Mouse (Mus musculus) MEL (cell line): ENCODE results near the gene Rab37. TPM values are rescaled to one million over a fixed set of nuclear protein-coding genes. Genes with fewer than 3 reads are reported as not detected.
A peak's percentile ranks its signal among the peaks of the same experiment; 100 is the strongest.

ENCODE experiments used
- DNase-seq: peaks from one replicate; pipeline ENCODE4 v3.0.0; 2011; ENCODE audit warnings: low read depth, low spot score
- H3K27ac ChIP-seq: 2 replicates; pipeline ENCODE4 v1.5.1; 2012; ENCODE audit warnings: low read depth, mild to moderate bottlenecking, control low read depth, low read length, moderate library complexity; ENCODE audit not compliant: control insufficient read depth
- H3K27me3 ChIP-seq, 2 experiments: fragments of 150-350 bp in 1 of 2; sonication (generic) in 1 of 2; 2 replicates each; pipeline ENCODE4 v1.6.1; 2012; ENCODE audit warnings: low read length in 2 of 2, mild to moderate bottlenecking in 2 of 2, improper control_type of control experiment in 1 of 2, moderate library complexity in 1 of 2; ENCODE audit not compliant: insufficient read depth in 2 of 2, control insufficient read depth in 1 of 2
- H3K36me3 ChIP-seq, 2 experiments: 2 replicates each; pipeline ENCODE4 v1.6.1; 2012 to 2014; ENCODE audit warnings: low read length in 2 of 2, improper control_type of control experiment in 1 of 2, inconsistent platforms in 1 of 2, mild to moderate bottlenecking in 1 of 2; ENCODE audit not compliant: insufficient read depth in 2 of 2, control insufficient read depth in 1 of 2
- H3K4me1 ChIP-seq, 2 experiments: fragments of 150-350 bp in 1 of 2; sonication (generic) in 1 of 2; 2 replicates each; pipeline ENCODE4 v1.6.1; 2012; ENCODE audit warnings: low read length in 2 of 2, improper control_type of control experiment in 1 of 2, mild to moderate bottlenecking in 1 of 2; ENCODE audit not compliant: insufficient read depth in 2 of 2, control insufficient read depth in 1 of 2
- H3K4me3 ChIP-seq, 2 experiments: fragments of 150-350 bp in 1 of 2; sonication (generic) in 1 of 2; 2 replicates each; pipeline ENCODE4 v1.5.1; 2012; ENCODE audit warnings: low read depth in 2 of 2, low read length in 2 of 2, mild to moderate bottlenecking in 2 of 2, moderate library complexity in 2 of 2, control low read depth in 1 of 2, improper control_type of control experiment in 1 of 2; ENCODE audit not compliant: control insufficient read depth in 1 of 2, insufficient read depth in 1 of 2
- H3K79me2 ChIP-seq: 2 replicates; pipeline ENCODE4 v1.6.1; 2012; ENCODE audit warnings: mild to moderate bottlenecking, low read length, moderate library complexity; ENCODE audit not compliant: control insufficient read depth, poor library complexity, insufficient read depth
- H3K9ac ChIP-seq: 2 replicates; pipeline ENCODE4 v1.6.1; 2012; ENCODE audit warnings: low read depth, mild to moderate bottlenecking, control low read depth, low read length, moderate library complexity; ENCODE audit not compliant: control insufficient read depth, poor library complexity, severe bottlenecking
- H3K9me3 ChIP-seq: fragments of 150-350 bp; sonication (generic); replicated peaks from 2 replicates; pipeline ENCODE4 v1.6.1; 2012; ENCODE audit warnings: mild to moderate bottlenecking, low read length, improper control_type of control experiment, moderate library complexity; ENCODE audit not compliant: insufficient read depth
- BHLHE40 ChIP-seq: IDR thresholded peaks from 2 replicates; pipeline ENCODE4 v1.6.1; 2012; ENCODE audit warnings: low read depth, mild to moderate bottlenecking, inconsistent platforms, low read length, improper control_type of control experiment, borderline replicate concordance
- CHD1 ChIP-seq: IDR thresholded peaks from 2 replicates; pipeline ENCODE4 v1.6.1; 2012; ENCODE audit warnings: low read depth, mild to moderate bottlenecking, inconsistent platforms, low read length, improper control_type of control experiment
- CHD2 ChIP-seq: IDR thresholded peaks from 2 replicates; pipeline ENCODE4 v1.6.1; 2011; ENCODE audit warnings: low read length, improper control_type of control experiment
- CTCF ChIP-seq, 3 experiments: IDR thresholded peaks in 2 of 3; conservative IDR thresholded peaks in 1 of 3; 2 replicates each; pipeline ENCODE4 v1.5.1; 2011 to 2012; ENCODE audit warnings: low read length in 3 of 3, low read depth in 2 of 3, mild to moderate bottlenecking in 2 of 3, improper control_type of control experiment in 1 of 3, inconsistent platforms in 1 of 3, mixed read lengths in 1 of 3, moderate library complexity in 1 of 3; ENCODE audit not compliant: control insufficient read depth in 1 of 3, insufficient read depth in 1 of 3, poor library complexity in 1 of 3, severe bottlenecking in 1 of 3
- E2F4 ChIP-seq: IDR thresholded peaks from 2 replicates; pipeline ENCODE4 v1.6.1; 2011; ENCODE audit warnings: low read depth, low read length, improper control_type of control experiment, borderline replicate concordance
- EP300 ChIP-seq, 2 experiments: IDR thresholded peaks; 2 replicates each; pipeline ENCODE4 v1.6.1; 2011; ENCODE audit warnings: improper control_type of control experiment in 2 of 2, low read length in 2 of 2, low read depth in 1 of 2, mild to moderate bottlenecking in 1 of 2
- ETS1 ChIP-seq: IDR thresholded peaks from 2 replicates; pipeline ENCODE4 v1.6.1; 2012; ENCODE audit warnings: low read depth, mild to moderate bottlenecking, inconsistent platforms, low read length, improper control_type of control experiment, moderate library complexity
- GABPA ChIP-seq: IDR thresholded peaks from 2 replicates; pipeline ENCODE4 v1.6.1; 2012; ENCODE audit warnings: low read depth, mild to moderate bottlenecking, inconsistent platforms, low read length, improper control_type of control experiment, moderate library complexity
- GATA1 ChIP-seq: IDR thresholded peaks from 2 replicates; pipeline ENCODE4 v1.6.1; 2011; ENCODE audit warnings: low read depth, low read length, improper control_type of control experiment
- HCFC1 ChIP-seq: IDR thresholded peaks from 2 replicates; pipeline ENCODE4 v1.6.1; 2012; ENCODE audit warnings: low read depth, mild to moderate bottlenecking, inconsistent platforms, low read length, improper control_type of control experiment, moderate library complexity
- JUND ChIP-seq: IDR thresholded peaks from 2 replicates; pipeline ENCODE4 v1.6.1; 2011; ENCODE audit warnings: low read depth, mild to moderate bottlenecking, improper control_type of control experiment, low read length
- KAT2A ChIP-seq: conservative IDR thresholded peaks from 2 replicates; pipeline ENCODE4 v1.6.1; 2012; ENCODE audit warnings: low read depth, low read length, improper control_type of control experiment, inconsistent platforms
- MAX ChIP-seq: IDR thresholded peaks from 2 replicates; pipeline ENCODE4 v1.6.1; 2011; ENCODE audit warnings: low read length, improper control_type of control experiment
- MEF2A ChIP-seq: IDR thresholded peaks from 2 replicates; pipeline ENCODE4 v1.6.1; 2014; ENCODE audit warnings: low read depth, mild to moderate bottlenecking, inconsistent platforms, low read length, improper control_type of control experiment; ENCODE audit not compliant: poor library complexity, insufficient replicate concordance, severe bottlenecking; ENCODE audit errors: extremely low read depth
- MYB ChIP-seq: IDR thresholded peaks from 2 replicates; pipeline ENCODE4 v1.6.1; 2011; ENCODE audit warnings: mild to moderate bottlenecking, low read depth, low read length, improper control_type of control experiment
- NELFE ChIP-seq: IDR thresholded peaks from 2 replicates; pipeline ENCODE4 v1.6.1; 2011; ENCODE audit warnings: low read depth, low read length, improper control_type of control experiment
- NRF1 ChIP-seq: IDR thresholded peaks from 2 replicates; pipeline ENCODE4 v1.6.1; 2014; ENCODE audit warnings: low read depth, mild to moderate bottlenecking, inconsistent platforms, low read length, improper control_type of control experiment, moderate library complexity; ENCODE audit not compliant: poor library complexity, insufficient read depth, severe bottlenecking
- POLR2A ChIP-seq, 2 experiments: IDR thresholded peaks; 2 replicates each; pipeline ENCODE4 v1.6.1; 2011 to 2012; ENCODE audit warnings: low read length in 2 of 2, mild to moderate bottlenecking in 2 of 2, control low read depth in 1 of 2, improper control_type of control experiment in 1 of 2, low read depth in 1 of 2, moderate library complexity in 1 of 2; ENCODE audit not compliant: control insufficient read depth in 1 of 2, insufficient read depth in 1 of 2, poor library complexity in 1 of 2
- POLR2AphosphoS2 ChIP-seq: IDR thresholded peaks from 2 replicates; pipeline ENCODE4 v1.6.1; 2011; ENCODE audit warnings: low read length, improper control_type of control experiment
- POLR2AphosphoS5 ChIP-seq: IDR thresholded peaks from 2 replicates; pipeline ENCODE4 v1.6.1; 2012; ENCODE audit warnings: low read depth, borderline replicate concordance, mild to moderate bottlenecking, inconsistent platforms, low read length, moderate library complexity, mixed read lengths
- RCOR1 ChIP-seq: IDR thresholded peaks from 2 replicates; pipeline ENCODE4 v1.6.1; 2012; ENCODE audit warnings: low read depth, mild to moderate bottlenecking, inconsistent platforms, low read length, improper control_type of control experiment
- SIN3A ChIP-seq: IDR thresholded peaks from 2 replicates; pipeline ENCODE4 v1.6.1; 2012; ENCODE audit warnings: low read length, improper control_type of control experiment, inconsistent platforms
- SMC3 ChIP-seq: IDR thresholded peaks from 2 replicates; pipeline ENCODE4 v1.6.1; 2011; ENCODE audit warnings: low read depth, low read length, improper control_type of control experiment
- TAL1 ChIP-seq: IDR thresholded peaks from 2 replicates; pipeline ENCODE4 v1.6.1; 2012; ENCODE audit warnings: mild to moderate bottlenecking, inconsistent platforms, low read length, moderate library complexity, mixed read lengths
- TBP ChIP-seq: IDR thresholded peaks from 2 replicates; pipeline ENCODE4 v1.8.0; 2011; ENCODE audit warnings: low read depth, low read length, improper control_type of control experiment
- TCF12 ChIP-seq: IDR thresholded peaks from 2 replicates; pipeline ENCODE4 v1.6.1; 2014; ENCODE audit warnings: low read depth, mild to moderate bottlenecking, inconsistent platforms, low read length, improper control_type of control experiment, moderate library complexity
- USF1 ChIP-seq: IDR thresholded peaks from 2 replicates; pipeline ENCODE4 v1.6.1; 2014; ENCODE audit warnings: low read depth, mild to moderate bottlenecking, inconsistent platforms, low read length, improper control_type of control experiment, moderate library complexity
- USF2 ChIP-seq, 2 experiments: IDR thresholded peaks; 2 replicates each; pipeline ENCODE4 v1.6.1; 2011 to 2012; ENCODE audit warnings: improper control_type of control experiment in 2 of 2, low read length in 2 of 2, borderline replicate concordance in 1 of 2, inconsistent platforms in 1 of 2, low read depth in 1 of 2, mild to moderate bottlenecking in 1 of 2; ENCODE audit not compliant: insufficient read depth in 1 of 2
- ZC3H11A ChIP-seq: IDR thresholded peaks from 2 replicates; pipeline ENCODE4 v1.6.1; 2012; ENCODE audit warnings: low read depth, mild to moderate bottlenecking, inconsistent platforms, low read length, improper control_type of control experiment
- ZKSCAN1 ChIP-seq: IDR thresholded peaks from 2 replicates; pipeline ENCODE4 v1.6.1; 2012; ENCODE audit warnings: low read depth, mild to moderate bottlenecking, inconsistent platforms, low read length, improper control_type of control experiment, moderate library complexity
- polyA plus RNA-seq, 2 experiments: library from polyadenylated mRNA; stranded (reverse) in 1 of 2; unstranded in 1 of 2; fragments of >175 nt in 1 of 2; fragments of >200 nt in 1 of 2; gene quantifications; 2 replicates each; pipeline versions ENCODE4 v1.2.1 to v1.2.4; 2012; ENCODE audit warnings: low replicate concordance in 2 of 2, low read depth in 1 of 2; ENCODE audit not compliant: insufficient read length in 2 of 2, insufficient read depth in 1 of 2, missing spikeins in 1 of 2
- total RNA-seq: library from RNA; depleted of rRNA; stranded (reverse); fragments of 300-350 nt; gene quantifications from 2 replicates; pipeline ENCODE4 v1.2.3, GENCODE M21; 2012

The Rab37 gene
- total and polyA plus RNA-seq, 3 experiments = 14.6 to 20.6 TPM; not detected in 1

- peak; percentile 69 for TF ChIP-seq MAX
- TF ChIP-seq E2F4 = no peak
- TF ChIP-seq NRF1 = no peak
Observed at GRCm38 (mm10) chr11:115198932-115199384, 107.7 kb downstream of the Rab37 start (continued).

- no peak overlapping the region for H3K4me3 ChIP-seq
- no peaks in the 10 kb centered on the region for H3K27me3 ChIP-seq
- H3K79me2 ChIP-seq = peaks cover 7% of the 10 kb centered on the region; the same call in 1 of the 2 replicates
- no peak overlapping the region for H3K27ac ChIP-seq
- DNase-seq = no peak
- TF ChIP-seq ZKSCAN1 (no peak), RCOR1 (no peak), ETS1 (no peak), POLR2AphosphoS5 (no peak), NELFE (no peak), MYB (no peak), BHLHE40 (no peak), POLR2AphosphoS2 (no peak), TAL1 (no peak), USF1 (no peak), EP300 (IDR thresholded peaks at IDR 0.05; ENCODE audit: low read depth in 1 of 2, low read length in 2 of 2) (no peak), MEF2A (no peak), NRF1 (no peak), SIN3A (no peak), ZC3H11A (no peak), CHD2 (no peak), CHD1 (no peak)
- peaks cover 32 to 40% of the 10 kb centered on the region in 2 experiments for H3K4me1 ChIP-seq
- H3K9me3 ChIP-seq = no peaks in the 10 kb centered on the region
- H3K36me3 ChIP-seq = peaks cover 8 to 40% of the 10 kb centered on the region in 2 experiments
- no peak overlapping the region for H3K9ac ChIP-seq
Observed at GRCm38 (mm10) chr11:115200520-115200919, 109.3 kb downstream of the Rab37 start.

GRCm38 (mm10) chr11:115202316-115202715 lies 111.1 kb downstream of the Rab37 start:
- Histone ChIP-seq H3K9ac (no peak overlapping the region), H3K79me2 (no peaks in the 10 kb centered on the region), H3K4me1 (peaks cover 20 to 25% of the 10 kb centered on the region in 2 experiments), H3K27ac (no peak overlapping the region), H3K27me3 (no peaks in the 10 kb centered on the region), H3K9me3 (no peaks in the 10 kb centered on the region), H3K36me3 (peaks cover 8 to 26% of the 10 kb centered on the region in 2 experiments), H3K4me3 (no peak overlapping the region)
- peak; percentile 80 for DNase-seq
- TF ChIP-seq SMC3 (peak; percentile 80), ZKSCAN1 (no peak), JUND (no peak), SIN3A (no peak), BHLHE40 (no peak), CTCF (IDR thresholded peaks at IDR 0.05 in 2 of 3, conservative IDR thresholded peaks at IDR 0.05 in 1 of 3; ENCODE audit: control insufficient read depth in 1 of 3, insufficient read depth in 1 of 3, low read depth in 2 of 3, low read length in 3 of 3, poor library complexity in 1 of 3, severe bottlenecking in 1 of 3) (peak; percentile 81 to 97 (median 93)), GABPA (no peak), TBP (no peak), MYB (no peak), KAT2A (no peak), MEF2A (no peak), HCFC1 (no peak), USF2 (IDR thresholded peaks at IDR 0.05; ENCODE audit: borderline replicate concordance in 1 of 2, insufficient read depth in 1 of 2, low read depth in 1 of 2, low read length in 2 of 2) (no peak), CHD1 (no peak), TCF12 (no peak), NELFE (no peak), RCOR1 (no peak), GATA1 (no peak), POLR2A (IDR thresholded peaks at IDR 0.05; ENCODE audit: control insufficient read depth in 1 of 2, insufficient read depth in 1 of 2, low read depth in 1 of 2, low read length in 2 of 2, poor library complexity in 1 of 2) (no peak), ZC3H11A (peak; percentile 46)
